Mouse (Mus musculus): Measurements from ENCODE around the gene C1qtnf3. TPM values are rescaled to one million over a fixed set of nuclear protein-coding genes. Genes with fewer than 3 reads are reported as not detected.

Gene C1qtnf3
- polyA plus RNA-seq, 1 experiment from 2014 or later: 10.9 TPM

GRCm38 (mm10) chr15:11000421-11000820, 48.3 kb downstream of the C1qtnf3 start, which contains the start of gene Slc45a2:
TSS of gene Slc45a2 (plus strand) at chr15:11000721.
- no peaks in the 10 kb centered on the region for H3K27me3 ChIP-seq (ENCODE audit: control insufficient read depth, insufficient read depth, low read length)
- no peak within 1 kb of the TSS for H3K4me3 ChIP-seq (ENCODE audit: low read depth, low read length)
- H3K27ac ChIP-seq (ENCODE audit: low read depth, low read length): no peak within 1 kb of the TSS
- no peak within 1 kb of the TSS for H3K4me2 ChIP-seq (replicated peaks; ENCODE audit: low read depth, low read length)
- WGBS: 57% methylated on average over 7 of the region's 7 CpGs
- H3K9ac ChIP-seq (ENCODE audit: low read depth, low read length): no peak within 1 kb of the TSS
- no peaks in the 10 kb centered on the region for H3K4me1 ChIP-seq (replicated peaks; ENCODE audit: control insufficient read depth, insufficient read depth, low read length)
- DNase-seq (ENCODE audit: low spot score) (no peak), ATAC-seq (ENCODE audit: low FRiP score) (no peak)
- H3K9me3 ChIP-seq (ENCODE audit: control insufficient read depth, low read length): no peaks in the 10 kb centered on the region
- H3K36me3 ChIP-seq (ENCODE audit: control insufficient read depth, insufficient read depth, low read length): no peaks in the 10 kb centered on the region

- WGBS: 88% methylated on average over 4 of the region's 4 CpGs
- Histone ChIP-seq H3K4me2 (replicated peaks; ENCODE audit: low read depth, low read length) (no peak overlapping the region), H3K4me1 (replicated peaks; ENCODE audit: control insufficient read depth, insufficient read depth, low read length) (no peaks in the 10 kb centered on the region), H3K4me3 (ENCODE audit: low read depth, low read length) (no peak overlapping the region), H3K9me3 (ENCODE audit: control insufficient read depth, low read length) (no peaks in the 10 kb centered on the region), H3K36me3 (ENCODE audit: control insufficient read depth, insufficient read depth, low read length) (no peaks in the 10 kb centered on the region), H3K27ac (ENCODE audit: low read depth, low read length) (no peak overlapping the region), H3K9ac (ENCODE audit: low read depth, low read length) (no peak overlapping the region), H3K27me3 (ENCODE audit: control insufficient read depth, insufficient read depth, low read length) (no peaks in the 10 kb centered on the region)
- no peak for ATAC-seq (ENCODE audit: low FRiP score)
- DNase-seq (ENCODE audit: low spot score): no peak
Observed at GRCm38 (mm10) chr15:11003791-11004190, 51.7 kb downstream of the C1qtnf3 start.

GRCm38 (mm10) chr15:11004646-11005045, 52.5 kb downstream of the C1qtnf3 start:
- Histone ChIP-seq H3K9ac (ENCODE audit: low read depth, low read length) (no peak overlapping the region), H3K27ac (ENCODE audit: low read depth, low read length) (no peak overlapping the region), H3K4me3 (ENCODE audit: low read depth, low read length) (no peak overlapping the region), H3K4me2 (replicated peaks; ENCODE audit: low read depth, low read length) (no peak overlapping the region), H3K27me3 (ENCODE audit: control insufficient read depth, insufficient read depth, low read length) (no peaks in the 10 kb centered on the region), H3K36me3 (ENCODE audit: control insufficient read depth, insufficient read depth, low read length) (no peaks in the 10 kb centered on the region), H3K9me3 (ENCODE audit: control insufficient read depth, low read length) (no peaks in the 10 kb centered on the region), H3K4me1 (replicated peaks; ENCODE audit: control insufficient read depth, insufficient read depth, low read length) (no peaks in the 10 kb centered on the region)
- ATAC-seq (ENCODE audit: low FRiP score): no peak
- no peak for DNase-seq (ENCODE audit: low spot score)
- 84% methylated on average over 6 of the region's 6 CpGs for WGBS

GRCm38 (mm10) chr15:11008756-11009155, 56.6 kb downstream of the C1qtnf3 start:
- Histone ChIP-seq H3K27ac (ENCODE audit: low read depth, low read length) (no peak overlapping the region), H3K36me3 (ENCODE audit: control insufficient read depth, insufficient read depth, low read length) (no peaks in the 10 kb centered on the region), H3K9ac (ENCODE audit: low read depth, low read length) (no peak overlapping the region), H3K9me3 (ENCODE audit: control insufficient read depth, low read length) (no peaks in the 10 kb centered on the region), H3K4me3 (ENCODE audit: low read depth, low read length) (no peak overlapping the region), H3K27me3 (ENCODE audit: control insufficient read depth, insufficient read depth, low read length) (no peaks in the 10 kb centered on the region), H3K4me2 (replicated peaks; ENCODE audit: low read depth, low read length) (no peak overlapping the region), H3K4me1 (replicated peaks; ENCODE audit: control insufficient read depth, insufficient read depth, low read length) (no peaks in the 10 kb centered on the region)
- ATAC-seq (ENCODE audit: low FRiP score) (no peak), DNase-seq (ENCODE audit: low spot score) (peak; percentile 9)
- WGBS: 27% methylated on average over 5 of the region's 5 CpGs

GRCm38 (mm10) chr15:11010976-11011548, 58.9 kb downstream of the C1qtnf3 start:
- Histone ChIP-seq H3K9ac (ENCODE audit: low read depth, low read length) (no peak overlapping the region), H3K27ac (ENCODE audit: low read depth, low read length) (no peak overlapping the region), H3K4me2 (replicated peaks; ENCODE audit: low read depth, low read length) (no peak overlapping the region), H3K4me1 (replicated peaks; ENCODE audit: control insufficient read depth, insufficient read depth, low read length) (no peaks in the 10 kb centered on the region), H3K36me3 (ENCODE audit: control insufficient read depth, insufficient read depth, low read length) (no peaks in the 10 kb centered on the region), H3K4me3 (ENCODE audit: low read depth, low read length) (no peak overlapping the region), H3K27me3 (ENCODE audit: control insufficient read depth, insufficient read depth, low read length) (no peaks in the 10 kb centered on the region), H3K9me3 (ENCODE audit: control insufficient read depth, low read length) (no peaks in the 10 kb centered on the region)
- ATAC-seq (ENCODE audit: low FRiP score) (no peak), DNase-seq (ENCODE audit: low spot score) (no peak)
- 93% methylated on average over 11 of the region's 11 CpGs for WGBS

- no peaks in the 10 kb centered on the region for H3K36me3 ChIP-seq (ENCODE audit: control insufficient read depth, insufficient read depth, low read length)
- H3K4me1 ChIP-seq (replicated peaks; ENCODE audit: control insufficient read depth, insufficient read depth, low read length): no peaks in the 10 kb centered on the region
- no peak for DNase-seq (ENCODE audit: low spot score)
- no peak overlapping the region for H3K4me2 ChIP-seq (replicated peaks; ENCODE audit: low read depth, low read length)
- 58% methylated on average over 2 of the region's 2 CpGs for WGBS
- H3K27ac ChIP-seq (ENCODE audit: low read depth, low read length): no peak overlapping the region
- H3K9me3 ChIP-seq (ENCODE audit: control insufficient read depth, low read length): no peaks in the 10 kb centered on the region
- no peaks in the 10 kb centered on the region for H3K27me3 ChIP-seq (ENCODE audit: control insufficient read depth, insufficient read depth, low read length)
- ATAC-seq (ENCODE audit: low FRiP score): no peak
- H3K9ac ChIP-seq (ENCODE audit: low read depth, low read length): no peak overlapping the region
- no peak overlapping the region for H3K4me3 ChIP-seq (ENCODE audit: low read depth, low read length)
Observed at GRCm38 (mm10) chr15:11014931-11015330, 62.8 kb downstream of the C1qtnf3 start.

GRCm38 (mm10) chr15:11026801-11027561, 74.8 kb downstream of the C1qtnf3 start:
- H3K36me3 ChIP-seq (ENCODE audit: control insufficient read depth, insufficient read depth, low read length): no peaks in the 10 kb centered on the region
- DNase-seq (ENCODE audit: low spot score): no peak

More at GRCm38 (mm10) chr15:11026801-11027561, 74.8 kb downstream of the C1qtnf3 start:
- Histone ChIP-seq H3K9ac (ENCODE audit: low read depth, low read length) (no peak overlapping the region), H3K27ac (ENCODE audit: low read depth, low read length) (no peak overlapping the region), H3K4me3 (ENCODE audit: low read depth, low read length) (no peak overlapping the region), H3K4me2 (replicated peaks; ENCODE audit: low read depth, low read length) (no peak overlapping the region), H3K27me3 (ENCODE audit: control insufficient read depth, insufficient read depth, low read length) (no peaks in the 10 kb centered on the region), H3K9me3 (ENCODE audit: control insufficient read depth, low read length) (no peaks in the 10 kb centered on the region), H3K4me1 (replicated peaks; ENCODE audit: control insufficient read depth, insufficient read depth, low read length) (no peaks in the 10 kb centered on the region)
- 60% methylated on average over 4 of the region's 4 CpGs for WGBS
- ATAC-seq (ENCODE audit: low FRiP score): no peak

All from hindbrain, embryonic 11.5 days (tissue).